Mouse (Mus musculus) neural tube, embryonic 15.5 days (tissue): ENCODE results near the gene Hinfp. TPM values are rescaled to one million over a fixed set of nuclear protein-coding genes. Genes with fewer than 3 reads are reported as not detected.
A peak's percentile ranks its signal among the peaks of the same experiment; 100 is the strongest.
"Not testable (repeated sequence)": the region's sequence is repeated elsewhere in the genome, so short reads cannot be mapped to it uniquely, and the experiment has no call there.

ENCODE experiments used
- ATAC-seq: fragments of 200-750 bp; cut with Nextera tagmentation; 2 replicates; pipeline ENCODE4 v1.8.0; 2017; ENCODE audit warnings: mild to moderate bottlenecking, moderate TSS enrichment, moderate library complexity; ENCODE audit not compliant: low FRiP score
- H3K27ac ChIP-seq: fragments of 300-500 bp; sonication (generic); replicated peaks from 2 replicates; pipeline ENCODE4 v1.5.1; 2015; ENCODE audit warnings: mild to moderate bottlenecking, inconsistent platforms
- H3K27me3 ChIP-seq: fragments of 300-500 bp; sonication (generic); replicated peaks from 2 replicates; pipeline ENCODE4 v1.6.1; 2015; ENCODE audit warnings: inconsistent platforms
- H3K36me3 ChIP-seq: fragments of 300-500 bp; sonication (generic); 2 replicates; pipeline ENCODE4 v1.6.1; 2015; ENCODE audit warnings: inconsistent platforms
- H3K4me1 ChIP-seq: fragments of 300-500 bp; sonication (generic); 2 replicates; pipeline ENCODE4 v1.6.1; 2015; ENCODE audit warnings: inconsistent platforms
- H3K4me2 ChIP-seq: fragments of 300-500 bp; sonication (generic); 2 replicates; pipeline ENCODE4 v1.6.1; 2015; ENCODE audit warnings: inconsistent platforms, mild to moderate bottlenecking, moderate library complexity
- H3K4me3 ChIP-seq: fragments of 300-500 bp; sonication (generic); replicated peaks from 2 replicates; pipeline ENCODE4 v1.5.1; 2015; ENCODE audit warnings: mild to moderate bottlenecking, inconsistent platforms
- H3K9ac ChIP-seq: fragments of 300-500 bp; sonication (generic); replicated peaks from 2 replicates; pipeline ENCODE4 v1.6.1; 2015; ENCODE audit warnings: mild to moderate bottlenecking, inconsistent platforms
- H3K9me3 ChIP-seq: fragments of 300-500 bp; sonication (generic); replicated peaks from 2 replicates; pipeline ENCODE4 v1.6.1; 2016; ENCODE audit warnings: inconsistent platforms
- WGBS: fragments of 180-500 bp; shearing (Covaris S2); methylation state at CpG from one replicate; pipeline ENCODE4 v1.1.7; 2015; ENCODE audit warnings: mixed read lengths; 5-methylcytosine and 5-hydroxymethylcytosine counted together
- polyA plus RNA-seq: library from polyadenylated mRNA; unstranded; fragments of >200 nt; fragmentation: Nextera tagmentation; extraction: Ambion mirVana; gene quantifications from 2 replicates; pipeline ENCODE4 v1.2.1, GENCODE M21; 2015

The Hinfp gene
- polyA plus RNA-seq, 1 experiment from 2014 or later: 28.0 TPM

GRCm38 (mm10) chr9:44327926-44328325, 22.5 kb upstream of the Hinfp start:
- H3K4me3 ChIP-seq: peak overlapping the region; percentile 85
- no peaks in the 10 kb centered on the region for H3K9me3 ChIP-seq
- peak overlapping the region; percentile 91 for H3K4me2 ChIP-seq
- H3K36me3 ChIP-seq: peaks cover 39% of the 10 kb centered on the region
- H3K27ac ChIP-seq: no peak overlapping the region
- no peak for ATAC-seq
- 0 out of 2 replicates have a peak overlapping the region, but pooled peaks have one; percentile 93 for H3K9ac ChIP-seq
- WGBS: 91% methylated on average over 5 of the region's 5 CpGs
- no peaks in the 10 kb centered on the region for H3K27me3 ChIP-seq
- H3K4me1 ChIP-seq: peaks cover 19% of the 10 kb centered on the region

DNA sequence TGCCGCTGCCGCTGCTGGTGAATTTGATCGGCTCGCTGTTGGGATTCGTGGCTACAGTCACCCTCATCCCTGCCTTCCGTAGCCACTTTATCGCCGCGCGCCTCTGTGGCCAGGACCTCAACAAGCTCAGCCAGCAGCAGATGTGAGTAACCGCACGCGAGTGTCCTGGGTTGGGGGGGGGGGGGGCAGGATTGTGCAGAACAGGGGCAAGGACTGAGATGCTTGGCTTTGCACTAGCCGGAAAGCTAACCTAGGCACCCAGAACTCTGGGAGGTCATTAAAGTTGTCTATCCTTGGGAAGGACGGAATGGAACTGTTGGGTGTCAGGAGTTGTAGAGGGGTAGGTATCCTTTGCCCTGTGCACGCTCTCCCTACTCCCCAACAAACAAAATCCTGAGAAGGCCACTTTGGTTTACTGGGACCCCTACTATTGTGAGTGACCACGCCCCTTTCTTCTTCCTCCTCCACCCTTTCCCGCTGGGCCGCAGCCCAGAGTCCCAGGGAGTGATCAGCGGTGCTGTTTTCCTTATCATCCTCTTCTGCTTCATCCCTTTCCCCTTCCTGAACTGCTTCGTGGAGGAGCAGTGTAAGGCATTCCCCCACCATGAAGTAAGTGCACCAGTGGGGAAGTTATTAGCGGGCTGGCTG, 21.7 kb upstream of the Hinfp start:
- H3K27me3 ChIP-seq: no peaks in the 10 kb centered on the region
- H3K36me3 ChIP-seq: peaks cover 32% of the 10 kb centered on the region
- WGBS: under 1% methylated on average over 22 of the region's 22 CpGs
- peak overlapping the region; percentile 93 for H3K9ac ChIP-seq
- ATAC-seq: peak; percentile 30; the same call in 1 of the 2 replicates
- H3K4me2 ChIP-seq: peak overlapping the region; percentile 91
- H3K9me3 ChIP-seq: no peaks in the 10 kb centered on the region
- peak overlapping the region; percentile 85 for H3K4me3 ChIP-seq
- H3K27ac ChIP-seq: peak overlapping the region; percentile 93
- peaks cover 19% of the 10 kb centered on the region for H3K4me1 ChIP-seq

DNA sequence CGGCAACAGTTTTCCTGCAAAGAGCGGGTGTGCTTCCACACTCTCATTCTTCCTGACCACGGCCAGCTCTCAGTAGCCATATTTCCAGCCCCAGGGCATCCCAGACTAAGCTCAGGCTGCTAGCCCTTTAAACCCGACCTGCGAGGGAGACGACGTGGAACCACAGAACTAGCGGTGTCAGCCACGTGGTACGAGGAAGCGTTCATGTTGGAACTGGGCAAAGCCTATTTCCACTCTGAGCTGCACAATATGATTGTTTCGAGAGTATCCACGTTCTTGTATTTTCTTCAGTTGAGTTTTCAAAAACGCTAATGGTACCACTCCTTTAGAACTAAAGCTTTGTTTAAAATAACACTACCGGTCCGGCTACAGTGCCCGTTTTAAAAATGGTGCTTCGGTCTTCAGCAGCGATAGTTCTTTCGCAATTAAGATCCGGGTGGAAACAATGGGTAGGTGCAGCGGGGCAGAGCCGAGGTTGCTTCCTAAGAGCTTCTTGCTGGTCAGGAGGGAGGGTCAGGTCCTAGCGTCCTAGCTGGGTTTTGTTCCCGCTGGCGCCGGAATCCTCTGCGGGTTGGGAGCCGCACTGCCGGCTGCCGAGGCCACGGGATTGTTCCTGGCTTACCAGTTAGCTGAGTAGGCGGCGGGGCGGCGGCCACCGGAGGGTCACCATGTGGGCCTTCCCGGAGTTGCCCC, 21.0 kb upstream of the Hinfp start:
- no peaks in the 10 kb centered on the region for H3K27me3 ChIP-seq
- peak overlapping the region; percentile 85 for H3K4me3 ChIP-seq
- peak overlapping the region; percentile 91 for H3K4me2 ChIP-seq
- WGBS: under 1% methylated on average over 38 of the region's 38 CpGs
- peaks cover 26% of the 10 kb centered on the region for H3K36me3 ChIP-seq
- peak overlapping the region; percentile 93 for H3K9ac ChIP-seq
- peak overlapping the region; percentile 93 for H3K27ac ChIP-seq
- peak; percentile 95 for ATAC-seq
- H3K4me1 ChIP-seq: peaks cover 19% of the 10 kb centered on the region
- H3K9me3 ChIP-seq: no peaks in the 10 kb centered on the region

- 3% methylated on average over 12 of the region's 12 CpGs for WGBS
- H3K4me3 ChIP-seq: peak within 1 kb of the TSS; percentile 85
- H3K4me1 ChIP-seq: peaks cover 21% of the 10 kb centered on the region
- peak within 1 kb of the TSS; percentile 93 for H3K27ac ChIP-seq
- peak within 1 kb of the TSS; percentile 91 for H3K4me2 ChIP-seq
- H3K9me3 ChIP-seq: no peaks in the 10 kb centered on the region
- H3K27me3 ChIP-seq: no peaks in the 10 kb centered on the region
- peaks cover 19% of the 10 kb centered on the region for H3K36me3 ChIP-seq
- peak; percentile 46; the same call in 1 of the 2 replicates for ATAC-seq
- H3K9ac ChIP-seq: peak within 1 kb of the TSS; percentile 93
These were observed 20.4 kb upstream of the Hinfp start, which contains the start of gene Dpagt1 for GRCm38 (mm10) chr9:44325768-44326370. TSS of gene Dpagt1 (plus strand) at chr9:44326019.

DNA sequence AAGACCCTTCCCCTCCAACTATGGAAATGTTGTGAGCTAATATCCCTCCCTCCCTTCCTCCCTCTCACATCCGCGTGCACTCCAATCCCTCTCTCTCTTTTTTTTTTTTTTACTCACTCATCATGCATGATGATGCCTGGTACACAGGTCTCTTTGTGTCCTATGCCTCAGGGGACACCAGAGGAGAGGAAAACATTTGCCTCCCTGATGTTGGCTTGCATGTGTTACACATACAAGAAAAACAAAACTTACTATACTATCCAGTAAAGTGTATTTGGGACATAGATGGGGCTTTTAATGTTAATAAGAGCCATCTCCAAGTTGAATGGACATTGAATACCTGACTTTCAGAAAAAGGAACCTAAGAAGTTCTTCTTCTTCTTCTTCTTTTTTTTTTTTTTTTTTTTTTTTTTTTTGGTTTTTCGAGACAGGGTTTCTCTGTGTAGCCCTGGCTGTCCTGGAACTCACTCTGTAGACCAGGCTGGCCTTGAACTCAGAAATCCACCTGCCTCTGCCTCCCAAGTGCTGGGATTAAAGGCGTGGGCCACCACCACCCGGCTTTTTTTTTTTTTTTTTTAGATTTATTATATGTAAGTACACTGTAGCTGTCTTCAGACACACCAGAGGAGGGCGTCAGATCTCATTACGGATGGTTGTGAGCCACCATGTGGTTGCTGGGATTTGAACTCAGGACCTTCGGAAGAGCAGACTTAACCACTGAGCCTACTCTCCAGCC, 19.7 kb upstream of the Hinfp start:
- Histone ChIP-seq H3K9ac (peak overlapping the region; percentile 93; the same call in 1 of the 2 replicates), H3K4me1 (peaks cover 27% of the 10 kb centered on the region), H3K27ac (peak overlapping the region; percentile 93), H3K36me3 (peaks cover 13% of the 10 kb centered on the region; the same call in 1 of the 2 replicates), H3K4me2 (peak overlapping the region; percentile 91), H3K4me3 (peak overlapping the region; percentile 85; the same call in 1 of the 2 replicates)
- not testable (repeated sequence) for ATAC-seq, H3K27me3 ChIP-seq, H3K9me3 ChIP-seq
- 63% methylated on average over 7 of the region's 8 CpGs for WGBS

GRCm38 (mm10) chr9:44324147-44324546, 18.7 kb upstream of the Hinfp start:
- H3K9me3 ChIP-seq: no peaks in the 10 kb centered on the region
- no peak overlapping the region for H3K4me2 ChIP-seq
- 65% methylated on average over 6 of the region's 6 CpGs for WGBS
- peaks cover 31% of the 10 kb centered on the region for H3K4me1 ChIP-seq
- no peak overlapping the region for H3K4me3 ChIP-seq
- ATAC-seq: no peak
- H3K27me3 ChIP-seq: no peaks in the 10 kb centered on the region
- H3K27ac ChIP-seq: no peak overlapping the region
- no peak overlapping the region for H3K9ac ChIP-seq
- peaks cover 5% of the 10 kb centered on the region; the same call in 1 of the 2 replicates for H3K36me3 ChIP-seq

GRCm38 (mm10) chr9:44323656-44324055, 18.2 kb upstream of the Hinfp start:
- WGBS: 78% methylated on average over 2 of the region's 4 CpGs
- H3K4me1 ChIP-seq: peaks cover 36% of the 10 kb centered on the region
- ATAC-seq: not testable (repeated sequence)

GRCm38 (mm10) chr9:44320799-44321133, 15.3 kb upstream of the Hinfp start:
- peaks cover 7% of the 10 kb centered on the region for H3K36me3 ChIP-seq
- H3K4me3 ChIP-seq: peak overlapping the region; percentile 66
- H3K4me2 ChIP-seq: peak overlapping the region; percentile 90
- H3K27me3 ChIP-seq: no peaks in the 10 kb centered on the region
- H3K9me3 ChIP-seq: no peaks in the 10 kb centered on the region
- 23% methylated on average over 6 of the region's 6 CpGs for WGBS
- peak overlapping the region; percentile 80 for H3K27ac ChIP-seq
- ATAC-seq: peak; percentile 3; the same call in 1 of the 2 replicates
- peak overlapping the region; percentile 45 for H3K9ac ChIP-seq
- peaks cover 40% of the 10 kb centered on the region for H3K4me1 ChIP-seq

More at GRCm38 (mm10) chr9:44323656-44324055, 18.2 kb upstream of the Hinfp start:
- H3K27ac ChIP-seq, H3K27me3 ChIP-seq, H3K9me3 ChIP-seq, H3K4me2 ChIP-seq, H3K36me3 ChIP-seq, H3K4me3 ChIP-seq, H3K9ac ChIP-seq: not testable (repeated sequence)

DNA sequence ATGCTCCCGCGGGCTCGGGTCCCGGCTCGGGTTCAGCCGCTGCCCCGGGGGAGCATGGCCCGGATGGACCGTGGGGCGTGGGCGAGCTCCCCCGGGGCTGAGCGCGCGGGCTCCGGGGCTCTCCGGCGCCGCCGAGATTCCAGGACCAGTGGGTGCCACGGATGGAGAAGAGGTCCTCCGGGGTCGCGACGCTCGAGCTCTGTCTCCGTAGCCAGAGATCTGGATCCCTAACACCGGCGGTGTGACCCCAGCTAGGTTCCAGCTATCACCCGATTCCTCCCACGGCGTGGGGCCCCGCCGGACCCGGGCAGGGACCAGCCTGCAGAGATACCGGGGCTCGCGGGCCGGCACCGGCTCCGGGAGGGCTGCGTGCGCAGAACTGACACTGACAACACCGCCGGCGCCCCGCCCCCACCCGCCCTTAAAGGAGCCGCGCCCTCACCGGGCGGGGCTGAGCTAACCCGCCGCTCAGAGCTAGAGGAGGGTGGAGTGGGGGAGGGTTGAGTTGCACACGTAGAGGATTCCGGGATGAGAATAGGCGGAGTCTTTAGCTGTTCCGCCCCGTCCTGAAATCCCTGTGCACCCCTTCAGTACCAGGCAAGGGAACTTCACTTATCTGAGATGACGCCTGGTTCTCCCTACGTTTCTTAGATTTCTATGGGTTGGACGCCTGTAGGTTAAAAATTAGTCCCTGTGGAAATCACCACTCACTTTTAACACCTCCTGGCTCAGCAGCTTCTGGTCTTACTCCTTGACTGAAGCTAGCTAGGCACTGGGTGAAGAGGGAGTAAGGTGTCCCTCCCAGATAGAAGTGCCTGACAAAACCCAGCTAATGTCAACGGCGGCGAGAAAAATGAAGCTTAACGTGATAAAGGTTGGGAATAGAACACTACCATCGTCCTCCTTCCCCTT, 14.7 kb upstream of the Hinfp start, which contains the start of gene C2cd2l:
Gene C2cd2l, minus strand, starts transcription at position 399 of the 912 bp plus-strand sequence.
- H3K9me3 ChIP-seq: no peaks in the 10 kb centered on the region
- peak within 1 kb of the TSS; percentile 90 for H3K4me2 ChIP-seq
- ATAC-seq: peak; percentile 98
- WGBS: under 1% methylated on average over 61 of the region's 67 CpGs
- H3K27me3 ChIP-seq: no peaks in the 10 kb centered on the region
- peak within 1 kb of the TSS; percentile 80 for H3K27ac ChIP-seq
- peaks cover 38% of the 10 kb centered on the region for H3K4me1 ChIP-seq
- H3K4me3 ChIP-seq: peak within 1 kb of the TSS; percentile 66
- peaks cover 13% of the 10 kb centered on the region for H3K36me3 ChIP-seq
- peak within 1 kb of the TSS; percentile 78 for H3K9ac ChIP-seq

DNA sequence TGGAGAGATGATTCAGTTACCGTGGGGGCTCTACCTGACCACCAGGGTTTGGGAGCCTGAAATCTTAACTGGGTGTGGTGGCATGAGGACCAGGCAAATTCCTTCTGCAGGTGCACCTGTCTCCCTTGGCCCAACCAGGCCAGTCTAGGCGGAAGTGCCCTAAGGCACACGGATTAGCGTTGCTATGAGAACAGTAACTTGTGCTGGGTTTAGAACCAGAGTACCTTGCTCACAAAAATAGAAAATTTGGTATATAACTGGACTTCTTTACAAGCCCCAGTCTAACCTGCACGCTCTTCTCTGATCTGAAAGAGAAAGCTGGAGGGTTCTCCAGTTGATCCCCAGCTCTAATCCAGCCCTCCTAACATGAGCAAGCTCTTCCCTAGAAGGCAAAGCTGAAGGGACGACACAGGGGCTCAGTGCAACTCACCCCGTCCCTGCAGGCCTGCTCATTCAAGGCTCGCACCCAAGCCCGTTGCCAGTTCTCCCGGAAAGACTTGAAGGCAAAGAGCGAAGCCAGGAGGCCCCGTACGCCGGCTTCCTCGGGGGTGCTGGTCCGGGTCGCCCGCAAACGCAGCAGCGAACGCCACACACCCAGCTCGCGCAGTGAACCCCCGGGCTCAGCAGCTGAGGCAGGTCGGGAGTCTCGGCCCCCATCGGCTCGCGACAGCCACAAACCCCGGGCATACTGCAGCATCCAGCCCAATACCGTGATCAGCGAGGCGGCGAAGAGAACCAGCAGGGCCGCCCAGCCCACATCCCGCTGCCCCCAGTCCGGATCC, 13.8 kb upstream of the Hinfp start:
- Histone ChIP-seq H3K27ac (peak overlapping the region; percentile 75), H3K36me3 (peaks cover 21% of the 10 kb centered on the region), H3K9ac (peak overlapping the region; percentile 78), H3K4me3 (peak overlapping the region; percentile 66), H3K4me1 (peaks cover 35% of the 10 kb centered on the region), H3K9me3 (no peaks in the 10 kb centered on the region), H3K4me2 (peak overlapping the region; percentile 90), H3K27me3 (no peaks in the 10 kb centered on the region)
- peak; percentile 22 for ATAC-seq
- WGBS: 2% methylated on average over 37 of the region's 37 CpGs
